Mouse (Mus musculus) spleen, adult 2 months (tissue): Measurements from ENCODE around the gene Thsd7a.

ENCODE experiments used
- CTCF ChIP-seq: fragments of 200-500 bp; IDR thresholded peaks from 2 replicates; pipeline ENCODE4 v1.5.1; 2011; ENCODE audit warnings: mild to moderate bottlenecking, inconsistent platforms; ENCODE audit not compliant: insufficient read depth, insufficient read length, insufficient replicate concordance; ENCODE audit errors: extremely low read depth
- POLR2A ChIP-seq: fragments of 200-500 bp; IDR thresholded peaks from 2 replicates; pipeline ENCODE4 v1.6.1; 2011; ENCODE audit warnings: low read depth, low read length, inconsistent platforms

GRCm38 (mm10) chr6:12560500-12560899 is 188.7 kb downstream of the Thsd7a start:
- TF ChIP-seq CTCF, result no peak
- TF ChIP-seq POLR2A, result no peak
